Mouse (Mus musculus): ENCODE measurements around the gene Rnf150. TPM values are rescaled to one million over a fixed set of nuclear protein-coding genes. Genes with fewer than 3 reads are reported as not detected.

The Rnf150 gene
- polyA plus RNA-seq, 1 experiment, result not detected

DNA sequence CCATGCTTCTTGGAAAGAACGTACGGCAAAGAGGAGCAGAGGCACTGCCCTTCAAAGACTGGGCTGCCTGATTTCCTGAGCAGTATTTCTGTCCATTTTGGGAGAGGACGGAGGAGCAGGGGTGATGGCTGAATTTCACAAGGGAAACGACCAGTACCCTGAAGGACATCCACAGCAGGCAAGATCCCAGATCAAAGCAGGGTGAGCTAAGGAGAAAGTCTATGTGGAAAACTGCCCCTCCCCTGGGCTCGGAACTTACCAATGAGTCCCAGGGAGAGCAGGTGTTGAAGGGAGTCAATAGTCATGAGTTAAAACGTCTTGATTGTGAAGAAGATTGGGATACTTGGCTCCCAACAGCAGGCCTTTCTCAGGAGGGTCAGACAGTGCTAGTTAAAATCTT is 225.0 kb downstream of the Rnf150 start:
- no peak for TF ChIP-seq GATA1 (IDR thresholded peaks at IDR 0.05; ENCODE audit: low read length)

DNA sequence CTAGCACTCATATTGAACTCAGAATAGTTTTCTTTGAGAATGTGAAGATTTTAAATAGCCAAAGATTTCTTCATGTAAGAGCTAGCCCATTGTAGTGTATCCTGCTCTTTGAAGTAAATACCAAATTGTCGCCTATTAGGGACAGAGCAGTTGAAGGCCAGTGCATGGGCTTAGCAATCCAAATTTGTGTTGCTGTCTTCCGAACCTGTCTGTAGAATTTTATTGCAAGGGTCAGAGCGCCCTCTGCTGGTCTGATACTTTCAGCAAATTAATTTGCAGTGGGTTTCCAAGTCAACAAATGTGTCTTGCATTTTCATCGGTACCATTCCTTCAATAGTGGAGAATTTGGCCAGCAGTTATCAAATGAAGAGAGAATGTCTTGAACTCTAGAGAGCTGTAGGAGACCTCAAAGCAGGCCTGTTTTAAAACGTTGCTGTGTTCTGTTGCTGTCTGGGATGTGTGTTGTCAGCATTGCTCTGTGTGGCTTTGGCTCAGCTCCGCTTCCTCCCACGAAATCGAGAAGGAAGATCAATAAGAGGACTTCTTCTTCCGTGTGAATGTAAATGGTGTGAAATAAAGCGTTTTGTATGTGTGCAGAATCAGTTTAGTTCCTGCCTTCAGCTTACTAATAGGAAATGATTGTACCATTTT is 226.3 kb downstream of the Rnf150 start:
- TF ChIP-seq GATA1 (IDR thresholded peaks at IDR 0.05; ENCODE audit: low read length), result no peak

DNA sequence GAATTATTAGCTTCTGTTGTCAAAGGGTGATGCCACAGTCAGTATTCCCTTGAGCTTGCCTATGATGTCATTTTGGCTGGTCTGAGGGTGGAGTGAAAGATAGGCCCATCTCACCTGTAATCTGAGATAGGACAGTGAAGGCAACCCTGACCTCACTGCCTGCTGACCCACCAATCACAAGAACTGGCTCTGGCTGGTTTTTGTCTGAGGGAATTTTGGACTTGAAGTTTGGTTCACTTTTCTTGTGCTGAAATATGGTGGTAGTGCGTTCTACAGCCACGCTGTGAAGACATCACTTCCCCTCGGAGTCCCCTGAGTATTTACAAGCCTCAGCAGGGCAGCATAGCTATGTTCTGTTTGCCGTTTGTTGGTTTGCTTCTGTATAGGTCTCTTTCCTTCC is 227.3 kb downstream of the Rnf150 start:
- TF ChIP-seq GATA1 (IDR thresholded peaks at IDR 0.05; ENCODE audit: low read length), result no peak

DNA sequence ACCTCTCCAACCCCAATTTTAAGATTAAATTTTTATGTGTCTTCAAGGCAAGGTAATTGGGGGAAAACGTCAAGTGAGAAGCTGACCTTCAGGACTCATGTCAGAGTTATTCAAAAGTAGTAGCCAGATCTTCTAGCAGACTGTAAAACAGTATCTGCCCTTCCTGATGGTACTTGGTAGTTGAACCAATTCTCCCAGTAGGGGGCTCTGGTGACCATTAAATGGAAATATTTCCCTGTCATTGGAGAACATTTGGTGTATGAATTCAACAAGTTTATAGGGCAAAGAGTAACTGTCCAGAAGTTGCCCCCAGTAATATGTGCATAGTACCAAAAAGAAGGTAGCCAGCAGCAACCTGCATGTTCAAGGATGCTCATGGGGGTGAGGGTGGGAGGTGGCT is 236.9 kb downstream of the Rnf150 start:
- TF ChIP-seq GATA1 (IDR thresholded peaks at IDR 0.05; ENCODE audit: low read length), result no peak

DNA sequence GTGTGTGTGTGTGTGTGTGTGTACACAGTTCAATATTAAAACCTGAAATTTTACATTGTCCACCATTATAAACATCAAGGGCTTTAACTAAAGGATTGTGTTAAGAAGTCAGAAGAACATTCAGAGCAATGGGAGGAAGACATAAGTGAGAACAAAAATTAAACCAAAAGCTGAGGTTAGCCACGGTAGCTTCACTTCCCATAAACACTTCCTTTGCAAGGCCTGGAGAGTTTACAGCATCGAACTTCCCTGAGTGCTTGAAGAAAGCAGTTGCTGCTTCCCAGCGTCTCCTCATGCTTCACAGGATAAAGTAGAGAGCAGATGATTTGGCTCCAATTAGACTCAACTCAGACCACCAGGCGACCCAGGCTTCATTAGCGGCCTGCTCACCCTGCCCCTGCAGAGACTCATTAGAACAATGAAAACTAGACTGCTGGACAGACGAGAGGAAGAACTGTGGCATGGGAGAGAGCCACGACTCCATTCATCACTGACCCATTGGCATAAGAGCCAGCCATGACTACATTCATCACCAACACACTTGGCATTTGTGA is 239.9 kb downstream of the Rnf150 start:
- no peak for TF ChIP-seq GATA1 (IDR thresholded peaks at IDR 0.05; ENCODE audit: low read length)

DNA sequence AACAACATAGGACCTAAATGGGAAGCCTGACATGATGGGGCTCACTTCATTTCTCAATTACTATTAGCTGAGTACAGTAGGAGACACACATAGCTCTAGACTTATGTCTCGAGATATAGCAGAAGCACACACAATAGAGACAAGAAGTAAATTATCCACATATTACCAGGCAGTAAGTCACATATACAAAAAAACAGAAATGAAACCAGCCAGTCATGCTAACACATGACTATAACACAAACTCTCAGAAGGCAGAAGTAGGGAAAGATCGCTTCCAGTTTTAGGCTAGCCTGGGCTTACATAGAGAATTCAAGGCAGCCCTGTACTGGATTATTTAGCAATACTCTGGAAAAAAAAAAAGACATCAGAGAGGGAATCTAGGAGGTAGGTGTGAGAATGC is 240.8 kb downstream of the Rnf150 start:
- no peak for TF ChIP-seq GATA1 (IDR thresholded peaks at IDR 0.05; ENCODE audit: low read length)

DNA sequence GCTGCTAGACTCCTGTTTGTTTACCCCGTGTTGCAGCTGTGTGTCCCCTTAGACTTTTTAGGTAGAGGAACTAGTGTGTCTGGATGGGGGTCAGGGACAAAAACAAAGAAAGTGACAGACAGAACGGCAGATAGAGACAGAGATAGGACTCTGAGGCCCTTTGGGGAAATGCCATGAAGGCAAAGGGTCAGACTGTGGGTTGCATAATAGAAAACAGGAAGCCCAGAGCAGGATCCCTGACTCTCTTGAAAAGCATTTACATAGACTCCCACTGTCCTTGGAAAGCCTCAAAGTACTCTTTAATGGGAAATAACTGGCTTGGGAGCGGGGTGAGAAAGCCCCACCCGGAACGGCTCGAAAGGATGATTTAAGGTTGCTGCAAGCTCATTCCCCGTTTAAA is 246.6 kb downstream of the Rnf150 start:
- TF ChIP-seq GATA1 (IDR thresholded peaks at IDR 0.05; ENCODE audit: low read length), result no peak

DNA sequence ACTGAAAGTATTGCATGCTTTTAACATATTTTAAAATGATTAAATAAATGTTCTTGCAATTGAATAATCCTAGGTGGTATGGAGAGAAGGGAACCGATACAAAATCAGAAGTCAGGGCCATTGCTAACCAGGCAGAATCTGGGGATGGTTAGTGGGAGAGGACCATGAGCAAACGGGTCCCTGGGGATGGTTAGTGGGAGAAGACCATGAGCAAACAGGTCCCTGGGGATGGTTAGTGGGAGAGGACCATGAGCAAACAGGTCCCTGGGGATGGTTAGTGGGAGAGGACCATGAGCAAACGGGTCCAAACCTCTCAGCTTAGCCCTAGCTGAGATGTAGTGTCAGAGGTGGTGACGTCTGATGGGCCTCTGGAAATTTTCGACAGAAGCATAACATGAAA is 247.0 kb downstream of the Rnf150 start:
- TF ChIP-seq GATA1 (IDR thresholded peaks at IDR 0.05; ENCODE audit: low read length), result no peak

DNA sequence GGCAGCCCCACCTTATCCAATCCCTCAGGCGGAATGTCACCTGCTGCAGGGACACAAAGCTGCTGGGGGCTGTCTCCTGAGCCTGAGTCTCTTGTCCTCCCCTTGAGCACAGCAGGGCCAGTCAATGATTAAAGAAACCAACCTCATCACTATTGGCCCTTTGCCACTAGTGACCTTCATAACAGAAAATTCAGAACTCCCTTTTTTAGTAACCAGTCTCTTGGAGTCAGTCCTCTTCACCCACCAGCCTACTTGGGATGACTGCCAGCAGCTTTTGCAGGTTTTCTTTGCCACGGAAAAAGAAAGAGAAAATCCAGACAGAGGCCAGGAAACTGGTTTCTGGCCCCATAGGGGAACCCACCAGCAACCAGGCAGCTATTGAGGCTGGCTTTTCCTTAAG is 271.9 kb downstream of the Rnf150 start:
- TF ChIP-seq GATA1 (IDR thresholded peaks at IDR 0.05; ENCODE audit: low read length), result no peak

DNA sequence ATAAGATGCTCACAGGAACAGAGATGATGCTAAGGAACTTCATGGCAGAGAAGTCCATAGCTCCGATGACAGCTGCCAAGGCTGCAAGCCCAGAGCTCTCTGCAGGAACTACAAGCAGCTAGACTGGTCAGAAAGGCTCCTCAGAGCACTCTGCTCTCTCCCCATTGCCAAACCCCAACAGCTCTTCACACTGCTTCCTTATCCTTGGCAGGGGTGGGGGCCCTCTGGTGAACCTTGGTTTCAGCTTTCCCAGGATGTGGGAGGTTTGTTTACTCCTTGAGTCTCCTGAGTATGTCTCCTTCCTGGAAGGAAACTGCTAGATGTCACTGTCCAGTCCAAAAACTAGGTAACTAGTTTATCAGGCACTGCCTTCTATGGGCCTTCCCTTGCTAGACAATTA is 276.9 kb downstream of the Rnf150 start:
- no peak for TF ChIP-seq GATA1 (IDR thresholded peaks at IDR 0.05; ENCODE audit: low read length)

DNA sequence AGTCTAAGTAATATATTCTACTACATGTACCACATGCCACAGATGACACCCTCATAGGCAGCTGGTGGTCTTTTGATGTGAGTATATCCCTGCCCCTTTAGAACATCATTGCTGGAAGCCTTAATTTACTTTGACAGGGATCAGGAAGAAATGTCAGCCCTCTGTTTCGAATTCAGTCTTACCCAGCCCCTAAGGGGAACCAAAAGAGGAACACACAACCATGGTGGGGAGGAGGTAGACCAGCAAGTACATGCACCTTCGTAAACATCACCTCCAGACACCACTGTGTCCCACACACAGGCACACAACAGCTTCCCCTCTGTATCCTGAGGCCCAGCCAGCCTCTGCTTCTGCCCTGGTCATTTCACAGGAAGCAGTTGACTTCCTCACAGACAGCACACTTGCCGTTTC is 277.6 kb downstream of the Rnf150 start:
- no peak for TF ChIP-seq GATA1 (IDR thresholded peaks at IDR 0.05; ENCODE audit: low read length)

Other genes starting within 250 kb of the Rnf150 start
- 3.2 and 84.1 TPM in 2 replicates for gene Zfp330, start 89.2 kb upstream of the Rnf150 start, polyA plus RNA-seq (2012)

Measured in G1E-ER4 (cell line).